Mouse (Mus musculus) bone marrow, adult 2 months (tissue): ENCODE measurements around the gene Palld.

ENCODE experiments used
- CTCF ChIP-seq: fragments of 200-500 bp; IDR thresholded peaks from 2 replicates; pipeline ENCODE4 v1.5.1; 2011; ENCODE audit warnings: low read length, control low read depth; ENCODE audit not compliant: control insufficient read depth, insufficient read depth
- POLR2A ChIP-seq: fragments of 200-500 bp; IDR thresholded peaks from 2 replicates; pipeline ENCODE4 v1.6.1; 2011; ENCODE audit warnings: low read depth, mild to moderate bottlenecking, control low read depth, low read length, borderline replicate concordance; ENCODE audit not compliant: control insufficient read depth

- TF ChIP-seq POLR2A (no peak), CTCF (no peak)
These were observed 264.8 kb downstream of the Palld start for GRCm38 (mm10) chr8:61637736-61638135.
